Mouse (Mus musculus): ENCODE measurements around the gene Adora2b. TPM values are rescaled to one million over a fixed set of nuclear protein-coding genes. Genes with fewer than 3 reads are reported as not detected.

Adora2b gene
- polyA plus RNA-seq, 1 experiment, result 0.43 TPM

DNA sequence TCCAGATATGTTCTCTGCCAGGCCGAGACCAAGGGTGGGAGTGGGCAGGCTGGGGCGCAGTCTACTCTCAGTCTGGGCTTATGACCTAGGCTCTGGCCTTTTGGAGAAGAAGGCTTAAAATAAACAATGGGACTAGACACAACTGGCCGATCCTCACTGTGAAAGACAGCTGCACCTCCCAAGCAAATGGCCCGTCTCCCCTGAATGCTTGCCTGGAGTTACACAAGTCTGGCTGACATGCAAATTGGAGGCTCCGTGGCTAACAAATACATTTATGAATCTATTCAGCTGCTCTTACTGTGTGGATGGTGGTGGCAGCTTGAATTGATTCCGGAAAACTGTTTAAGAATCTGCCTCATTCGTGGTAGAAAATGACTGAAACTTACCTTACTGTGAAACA lies 16.9 kb downstream of the Adora2b start:
- TF ChIP-seq CTCF (IDR thresholded peaks at IDR 0.05; ENCODE audit: low read depth, low read length) (no peak), POLR2A (IDR thresholded peaks at IDR 0.05; ENCODE audit: insufficient read depth, low read length) (no peak), EP300 (IDR thresholded peaks at IDR 0.05; ENCODE audit: insufficient read depth, low read depth, low read length) (no peak)
- no peaks in the 10 kb centered on the region for H3K36me3 ChIP-seq (ENCODE audit: control insufficient read depth, insufficient read depth, low read length, poor library complexity, severe bottlenecking)
- no peaks in the 10 kb centered on the region for H3K4me1 ChIP-seq (ENCODE audit: control insufficient read depth, insufficient read depth, low read length)
- H3K27me3 ChIP-seq (ENCODE audit: control insufficient read depth, insufficient read depth, low read length, poor library complexity, severe bottlenecking), result no peaks in the 10 kb centered on the region
- no peaks in the 10 kb centered on the region for H3K9me3 ChIP-seq (replicated peaks; ENCODE audit: control insufficient read depth, insufficient read depth, low read length, poor library complexity, severe bottlenecking)
- H3K9ac ChIP-seq (ENCODE audit: low read depth, poor library complexity, severe bottlenecking), result no peak overlapping the region
- no peak overlapping the region for H3K4me3 ChIP-seq (ENCODE audit: low read depth, low read length)
- no peak overlapping the region for H3K27ac ChIP-seq (ENCODE audit: insufficient read depth, low read length)

DNA sequence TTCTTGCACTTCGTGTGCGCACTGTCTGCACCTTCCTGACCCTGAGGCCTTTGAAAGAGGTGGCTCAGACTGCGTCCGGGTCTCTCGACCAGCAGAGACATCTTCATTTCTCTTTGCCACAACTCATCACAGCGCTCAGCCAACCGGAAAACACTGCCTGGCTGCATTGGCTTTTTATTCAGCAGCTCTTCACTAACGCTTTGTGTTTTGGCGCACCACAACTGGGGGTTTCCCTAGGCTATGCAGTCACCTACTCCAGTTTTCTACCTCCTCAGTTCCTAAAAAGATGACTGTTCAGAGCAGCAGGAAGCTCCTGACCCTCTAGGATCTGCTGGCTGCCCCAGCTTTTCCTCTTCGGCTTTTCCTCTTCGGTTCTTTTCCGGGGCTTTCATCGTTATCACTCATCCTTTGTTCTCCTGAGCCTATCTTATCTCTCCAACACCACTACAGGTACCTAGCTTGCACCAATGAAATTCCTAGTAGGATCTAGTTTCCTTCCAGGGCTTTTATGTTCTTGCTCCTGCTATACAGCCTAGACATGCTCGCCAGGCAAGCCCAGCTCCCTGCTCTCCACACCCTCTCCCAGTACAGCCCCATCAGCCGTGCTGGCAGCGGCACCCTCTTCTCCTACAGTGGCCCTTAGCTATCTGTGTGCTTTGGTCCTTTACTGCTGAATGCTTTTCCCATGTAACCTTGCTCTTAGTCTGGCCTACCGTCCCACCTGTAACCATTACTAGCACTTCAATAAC lies 17.9 kb downstream of the Adora2b start:
- Histone ChIP-seq H3K27ac (ENCODE audit: insufficient read depth, low read length) (no peak overlapping the region), H3K4me1 (ENCODE audit: control insufficient read depth, insufficient read depth, low read length) (no peaks in the 10 kb centered on the region), H3K27me3 (ENCODE audit: control insufficient read depth, insufficient read depth, low read length, poor library complexity, severe bottlenecking) (no peaks in the 10 kb centered on the region), H3K36me3 (ENCODE audit: control insufficient read depth, insufficient read depth, low read length, poor library complexity, severe bottlenecking) (no peaks in the 10 kb centered on the region), H3K9me3 (replicated peaks; ENCODE audit: control insufficient read depth, insufficient read depth, low read length, poor library complexity, severe bottlenecking) (no peaks in the 10 kb centered on the region), H3K9ac (ENCODE audit: low read depth, poor library complexity, severe bottlenecking) (no peak overlapping the region), H3K4me3 (ENCODE audit: low read depth, low read length) (no peak overlapping the region)
- TF ChIP-seq EP300 (IDR thresholded peaks at IDR 0.05; ENCODE audit: insufficient read depth, low read depth, low read length), result no peak
- TF ChIP-seq CTCF (IDR thresholded peaks at IDR 0.05; ENCODE audit: low read depth, low read length), result no peak
- no peak for TF ChIP-seq POLR2A (IDR thresholded peaks at IDR 0.05; ENCODE audit: insufficient read depth, low read length)

GRCm38 (mm10) chr11:62268381-62268780 lies 19.6 kb downstream of the Adora2b start:
- Histone ChIP-seq H3K27ac (ENCODE audit: insufficient read depth, low read length) (no peak overlapping the region), H3K4me1 (ENCODE audit: control insufficient read depth, insufficient read depth, low read length) (no peaks in the 10 kb centered on the region), H3K27me3 (ENCODE audit: control insufficient read depth, insufficient read depth, low read length, poor library complexity, severe bottlenecking) (no peaks in the 10 kb centered on the region), H3K9me3 (replicated peaks; ENCODE audit: control insufficient read depth, insufficient read depth, low read length, poor library complexity, severe bottlenecking) (no peaks in the 10 kb centered on the region), H3K36me3 (ENCODE audit: control insufficient read depth, insufficient read depth, low read length, poor library complexity, severe bottlenecking) (no peaks in the 10 kb centered on the region), H3K9ac (ENCODE audit: low read depth, poor library complexity, severe bottlenecking) (no peak overlapping the region), H3K4me3 (ENCODE audit: low read depth, low read length) (no peak overlapping the region)
- TF ChIP-seq CTCF (IDR thresholded peaks at IDR 0.05; ENCODE audit: low read depth, low read length), result no peak
- TF ChIP-seq POLR2A (IDR thresholded peaks at IDR 0.05; ENCODE audit: insufficient read depth, low read length), result no peak
- TF ChIP-seq EP300 (IDR thresholded peaks at IDR 0.05; ENCODE audit: insufficient read depth, low read depth, low read length), result no peak

DNA sequence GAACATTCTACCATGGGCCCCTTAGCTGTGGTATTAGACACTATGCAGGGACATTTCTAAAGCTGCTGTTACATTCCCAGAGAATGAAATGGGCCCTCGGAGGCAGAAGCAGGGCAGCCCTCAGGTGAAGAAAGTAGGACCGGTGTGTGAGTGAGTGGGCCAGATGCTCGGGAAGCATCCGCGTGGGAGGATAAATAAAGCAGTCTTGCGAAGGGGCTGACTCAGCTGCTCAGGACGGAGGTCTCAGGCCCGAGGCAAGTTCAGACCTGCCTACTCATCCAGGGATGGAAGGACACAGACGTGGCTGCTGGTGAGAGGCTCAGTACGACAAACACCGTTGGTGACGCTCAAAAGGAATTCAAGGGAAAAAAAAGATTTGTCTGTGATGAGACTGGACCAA lies 20.3 kb downstream of the Adora2b start:
- H3K4me3 ChIP-seq (ENCODE audit: low read depth, low read length), result no peak overlapping the region
- H3K4me1 ChIP-seq (ENCODE audit: control insufficient read depth, insufficient read depth, low read length), result no peaks in the 10 kb centered on the region
- H3K27ac ChIP-seq (ENCODE audit: insufficient read depth, low read length), result no peak overlapping the region
- no peaks in the 10 kb centered on the region for H3K27me3 ChIP-seq (ENCODE audit: control insufficient read depth, insufficient read depth, low read length, poor library complexity, severe bottlenecking)
- H3K9me3 ChIP-seq (replicated peaks; ENCODE audit: control insufficient read depth, insufficient read depth, low read length, poor library complexity, severe bottlenecking), result no peaks in the 10 kb centered on the region
- H3K9ac ChIP-seq (ENCODE audit: low read depth, poor library complexity, severe bottlenecking), result no peak overlapping the region
- H3K36me3 ChIP-seq (ENCODE audit: control insufficient read depth, insufficient read depth, low read length, poor library complexity, severe bottlenecking), result no peaks in the 10 kb centered on the region
- TF ChIP-seq POLR2A (IDR thresholded peaks at IDR 0.05; ENCODE audit: insufficient read depth, low read length), result no peak
- TF ChIP-seq EP300 (IDR thresholded peaks at IDR 0.05; ENCODE audit: insufficient read depth, low read depth, low read length), result no peak
- TF ChIP-seq CTCF (IDR thresholded peaks at IDR 0.05; ENCODE audit: low read depth, low read length), result no peak

- Histone ChIP-seq H3K36me3 (ENCODE audit: control insufficient read depth, insufficient read depth, low read length, poor library complexity, severe bottlenecking) (no peaks in the 10 kb centered on the region), H3K4me3 (ENCODE audit: low read depth, low read length) (no peak overlapping the region), H3K27ac (ENCODE audit: insufficient read depth, low read length) (no peak overlapping the region), H3K9ac (ENCODE audit: low read depth, poor library complexity, severe bottlenecking) (no peak overlapping the region), H3K9me3 (replicated peaks; ENCODE audit: control insufficient read depth, insufficient read depth, low read length, poor library complexity, severe bottlenecking) (no peaks in the 10 kb centered on the region), H3K27me3 (ENCODE audit: control insufficient read depth, insufficient read depth, low read length, poor library complexity, severe bottlenecking) (no peaks in the 10 kb centered on the region), H3K4me1 (ENCODE audit: control insufficient read depth, insufficient read depth, low read length) (no peaks in the 10 kb centered on the region)
- TF ChIP-seq EP300 (IDR thresholded peaks at IDR 0.05; ENCODE audit: insufficient read depth, low read depth, low read length), result no peak
- TF ChIP-seq CTCF (IDR thresholded peaks at IDR 0.05; ENCODE audit: low read depth, low read length), result no peak
- TF ChIP-seq POLR2A (IDR thresholded peaks at IDR 0.05; ENCODE audit: insufficient read depth, low read length), result no peak
These were observed 22.1 kb downstream of the Adora2b start for GRCm38 (mm10) chr11:62270851-62271250.

DNA sequence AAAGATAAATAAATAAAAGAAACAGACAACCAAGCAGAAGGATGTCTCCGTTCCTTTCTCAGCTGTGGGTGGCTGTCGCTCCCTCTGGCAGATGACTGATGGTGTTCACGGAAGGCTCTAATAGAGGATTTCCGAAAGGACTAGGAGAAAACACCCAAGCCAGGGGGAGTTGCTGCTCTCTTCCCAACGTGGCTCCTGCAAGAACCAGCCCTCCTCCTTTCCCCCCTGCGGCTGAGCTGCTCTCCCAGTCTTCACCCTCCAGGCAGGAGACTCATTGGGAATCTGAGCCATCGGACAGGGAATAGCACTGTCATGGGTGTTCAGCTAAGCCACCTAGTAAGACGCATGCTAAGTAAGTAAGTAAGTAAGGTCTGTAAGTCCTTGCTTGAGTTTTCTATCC lies 28.3 kb downstream of the Adora2b start:
- Histone ChIP-seq H3K9me3 (replicated peaks; ENCODE audit: control insufficient read depth, insufficient read depth, low read length, poor library complexity, severe bottlenecking) (no peaks in the 10 kb centered on the region), H3K4me3 (ENCODE audit: low read depth, low read length) (no peak overlapping the region), H3K36me3 (ENCODE audit: control insufficient read depth, insufficient read depth, low read length, poor library complexity, severe bottlenecking) (no peaks in the 10 kb centered on the region), H3K9ac (ENCODE audit: low read depth, poor library complexity, severe bottlenecking) (no peak overlapping the region), H3K27ac (ENCODE audit: insufficient read depth, low read length) (no peak overlapping the region), H3K27me3 (ENCODE audit: control insufficient read depth, insufficient read depth, low read length, poor library complexity, severe bottlenecking) (no peaks in the 10 kb centered on the region), H3K4me1 (ENCODE audit: control insufficient read depth, insufficient read depth, low read length) (no peaks in the 10 kb centered on the region)
- no peak for TF ChIP-seq CTCF (IDR thresholded peaks at IDR 0.05; ENCODE audit: low read depth, low read length)
- no peak for TF ChIP-seq EP300 (IDR thresholded peaks at IDR 0.05; ENCODE audit: insufficient read depth, low read depth, low read length)
- no peak for TF ChIP-seq POLR2A (IDR thresholded peaks at IDR 0.05; ENCODE audit: insufficient read depth, low read length)
